Mouse (Mus musculus) CH12.LX (cell line): ENCODE results near the gene Sbf2.

Experiments
- CHD1 ChIP-seq: IDR thresholded peaks from 2 replicates; pipeline ENCODE4 v1.6.1; 2012; ENCODE audit warnings: low read depth, low read length, improper control_type of control experiment, inconsistent platforms
- CTCF ChIP-seq, 2 experiments: IDR thresholded peaks in 1 of 2; conservative IDR thresholded peaks in 1 of 2; 2 replicates each; pipeline ENCODE4 v1.5.1; 2011 to 2012; ENCODE audit warnings: low read depth in 2 of 2, low read length in 2 of 2, improper control_type of control experiment in 1 of 2, inconsistent platforms in 1 of 2, mild to moderate bottlenecking in 1 of 2, moderate library complexity in 1 of 2
- ELF1 ChIP-seq: IDR thresholded peaks from 2 replicates; pipeline ENCODE4 v1.6.1; 2014; ENCODE audit warnings: low read depth, mild to moderate bottlenecking, inconsistent platforms, low read length, improper control_type of control experiment
- EP300 ChIP-seq: IDR thresholded peaks from 2 replicates; pipeline ENCODE4 v1.6.1; 2011; ENCODE audit warnings: low read length, improper control_type of control experiment
- ETS1 ChIP-seq: conservative IDR thresholded peaks from 2 replicates; pipeline ENCODE4 v1.6.1; 2012; ENCODE audit warnings: low read depth, mild to moderate bottlenecking, inconsistent platforms, low read length, improper control_type of control experiment, moderate library complexity
- GABPA ChIP-seq: IDR thresholded peaks from 2 replicates; pipeline ENCODE4 v1.6.1; 2012; ENCODE audit warnings: low read depth, low read length, improper control_type of control experiment, inconsistent platforms; ENCODE audit not compliant: insufficient replicate concordance
- JUND ChIP-seq: conservative IDR thresholded peaks from 2 replicates; pipeline ENCODE4 v1.6.1; 2011; ENCODE audit warnings: low read depth, low read length, improper control_type of control experiment
- MAZ ChIP-seq: IDR thresholded peaks from 2 replicates; pipeline ENCODE4 v1.6.1; 2012; ENCODE audit warnings: low read depth, mild to moderate bottlenecking, inconsistent platforms, low read length, improper control_type of control experiment, moderate library complexity
- POLR2A ChIP-seq: IDR thresholded peaks from 2 replicates; pipeline ENCODE4 v1.6.1; 2011; ENCODE audit warnings: low read depth, mild to moderate bottlenecking, improper control_type of control experiment, low read length
- POLR2AphosphoS2 ChIP-seq: IDR thresholded peaks from 2 replicates; pipeline ENCODE4 v1.6.1; 2011; ENCODE audit warnings: low read depth, low read length, improper control_type of control experiment
- SIN3A ChIP-seq: IDR thresholded peaks from 2 replicates; pipeline ENCODE4 v1.6.1; 2012; ENCODE audit warnings: low read length, improper control_type of control experiment, inconsistent platforms
- ZC3H11A ChIP-seq: IDR thresholded peaks from 2 replicates; pipeline ENCODE4 v1.6.1; 2012; ENCODE audit warnings: low read depth, mild to moderate bottlenecking, inconsistent platforms, low read length, improper control_type of control experiment

DNA sequence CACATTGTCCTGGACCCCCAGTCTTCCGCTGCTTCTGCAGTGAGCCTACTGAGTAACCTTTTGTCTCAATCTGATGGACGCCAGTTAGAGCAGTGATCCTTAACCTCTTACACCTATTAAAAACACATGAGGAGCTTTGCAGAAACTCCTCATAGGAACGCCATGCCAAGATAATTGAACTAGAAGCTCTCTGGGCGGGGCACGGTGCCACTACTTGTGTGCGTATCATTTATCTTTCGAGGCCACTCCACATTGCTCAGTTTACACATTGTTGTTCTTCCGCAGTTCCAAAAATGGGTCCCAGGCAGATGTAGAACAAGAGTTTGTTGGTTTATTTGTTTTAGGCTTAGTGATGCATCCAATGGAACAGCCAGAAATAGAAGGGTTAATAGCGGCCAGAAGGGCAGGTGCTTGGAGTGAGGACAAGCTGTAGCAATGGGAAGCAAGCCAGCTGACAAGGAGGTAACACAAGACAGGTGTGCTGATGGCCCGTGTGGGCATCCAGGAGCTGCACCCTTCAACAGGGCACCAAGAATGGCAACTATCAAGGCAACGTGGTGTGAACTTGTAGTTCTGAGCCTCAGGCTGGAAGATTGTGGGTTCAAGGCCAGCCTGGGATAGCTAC is 24.7 kb upstream of the Sbf2 start:
- TF ChIP-seq JUND (no peak), POLR2A (no peak), ETS1 (no peak), EP300 (no peak), CTCF (conservative IDR thresholded peaks at IDR 0.05 in 1 of 2, IDR thresholded peaks at IDR 0.05 in 1 of 2; ENCODE audit: low read depth in 2 of 2, low read length in 2 of 2) (no peak), GABPA (no peak), POLR2AphosphoS2 (no peak), ELF1 (no peak), SIN3A (no peak), ZC3H11A (no peak), MAZ (no peak), CHD1 (no peak)
